Mouse (Mus musculus): ENCODE measurements around the gene Nsd2. TPM values are rescaled to one million over a fixed set of nuclear protein-coding genes. Genes with fewer than 3 reads are reported as not detected.

Nsd2 gene
- polyA plus RNA-seq, 1 experiment from 2014 or later: 89.8 TPM

GRCm38 (mm10) chr5:33829958-33830357, 9.4 kb downstream of the Nsd2 start:
- no peak for ATAC-seq
- Histone ChIP-seq H3K27ac (ENCODE audit: low read length) (no peak overlapping the region), H3K4me3 (replicated peaks; ENCODE audit: low read length) (no peak overlapping the region), H3K36me3 (ENCODE audit: control insufficient read depth, insufficient read depth) (no peaks in the 10 kb centered on the region), H3K4me2 (ENCODE audit: low read length) (no peak overlapping the region), H3K9me3 (ENCODE audit: control insufficient read depth, low read length) (no peaks in the 10 kb centered on the region), H3K9ac (replicated peaks; ENCODE audit: low read depth, low read length) (no peak overlapping the region), H3K27me3 (replicated peaks; ENCODE audit: control insufficient read depth, insufficient read depth, low read length) (no peaks in the 10 kb centered on the region), H3K4me1 (replicated peaks; ENCODE audit: control insufficient read depth, insufficient read depth, low read length) (peaks cover 12% of the 10 kb centered on the region; the same call in 1 of the 2 replicates)
- 94% methylated on average over 3 of the region's 3 CpGs for WGBS

GRCm38 (mm10) chr5:33830832-33831231, 10.3 kb downstream of the Nsd2 start:
- no peak overlapping the region for H3K27ac ChIP-seq (ENCODE audit: low read length)
- no peak overlapping the region for H3K4me2 ChIP-seq (ENCODE audit: low read length)
- ATAC-seq: no peak
- peaks cover 8% of the 10 kb centered on the region; the same call in 1 of the 2 replicates for H3K4me1 ChIP-seq (replicated peaks; ENCODE audit: control insufficient read depth, insufficient read depth, low read length)
- H3K9me3 ChIP-seq (ENCODE audit: control insufficient read depth, low read length): no peaks in the 10 kb centered on the region
- no peaks in the 10 kb centered on the region for H3K27me3 ChIP-seq (replicated peaks; ENCODE audit: control insufficient read depth, insufficient read depth, low read length)
- no peak overlapping the region for H3K4me3 ChIP-seq (replicated peaks; ENCODE audit: low read length)
- H3K36me3 ChIP-seq (ENCODE audit: control insufficient read depth, insufficient read depth): no peaks in the 10 kb centered on the region
- no peak overlapping the region for H3K9ac ChIP-seq (replicated peaks; ENCODE audit: low read depth, low read length)
- 70% methylated on average over 1 of the region's 1 CpGs for WGBS

- H3K27ac ChIP-seq (ENCODE audit: low read length): no peak overlapping the region
- peaks cover 6% of the 10 kb centered on the region for H3K36me3 ChIP-seq (ENCODE audit: control insufficient read depth, insufficient read depth)
- ATAC-seq: no peak
- WGBS: 86% methylated on average over 1 of the region's 1 CpGs
- no peak overlapping the region for H3K4me2 ChIP-seq (ENCODE audit: low read length)
- H3K9me3 ChIP-seq (ENCODE audit: control insufficient read depth, low read length): no peaks in the 10 kb centered on the region
- no peaks in the 10 kb centered on the region for H3K27me3 ChIP-seq (replicated peaks; ENCODE audit: control insufficient read depth, insufficient read depth, low read length)
- no peak overlapping the region for H3K9ac ChIP-seq (replicated peaks; ENCODE audit: low read depth, low read length)
- H3K4me1 ChIP-seq (replicated peaks; ENCODE audit: control insufficient read depth, insufficient read depth, low read length): no peaks in the 10 kb centered on the region
- no peak overlapping the region for H3K4me3 ChIP-seq (replicated peaks; ENCODE audit: low read length)
Measured at GRCm38 (mm10) chr5:33841331-33841730, 20.8 kb downstream of the Nsd2 start.

- H3K4me2 ChIP-seq (ENCODE audit: low read length): no peak overlapping the region
- peaks cover 9% of the 10 kb centered on the region for H3K36me3 ChIP-seq (ENCODE audit: control insufficient read depth, insufficient read depth)
- H3K9ac ChIP-seq (replicated peaks; ENCODE audit: low read depth, low read length): no peak overlapping the region
- H3K27ac ChIP-seq (ENCODE audit: low read length): no peak overlapping the region
- no peaks in the 10 kb centered on the region for H3K4me1 ChIP-seq (replicated peaks; ENCODE audit: control insufficient read depth, insufficient read depth, low read length)
- no peak overlapping the region for H3K4me3 ChIP-seq (replicated peaks; ENCODE audit: low read length)
- no peaks in the 10 kb centered on the region for H3K9me3 ChIP-seq (ENCODE audit: control insufficient read depth, low read length)
- no peaks in the 10 kb centered on the region for H3K27me3 ChIP-seq (replicated peaks; ENCODE audit: control insufficient read depth, insufficient read depth, low read length)
- WGBS: 92% methylated on average over 4 of the region's 4 CpGs
- no peak for ATAC-seq
Measured at GRCm38 (mm10) chr5:33842549-33842948, 22.0 kb downstream of the Nsd2 start.

- H3K4me3 ChIP-seq (replicated peaks; ENCODE audit: low read length): no peak overlapping the region
- no peak overlapping the region for H3K4me2 ChIP-seq (ENCODE audit: low read length)
- H3K27ac ChIP-seq (ENCODE audit: low read length): no peak overlapping the region
- H3K36me3 ChIP-seq (ENCODE audit: control insufficient read depth, insufficient read depth): peaks cover 15% of the 10 kb centered on the region
- ATAC-seq: no peak
- no peak overlapping the region for H3K9ac ChIP-seq (replicated peaks; ENCODE audit: low read depth, low read length)
- WGBS: 86% methylated on average over 4 of the region's 4 CpGs
- no peaks in the 10 kb centered on the region for H3K27me3 ChIP-seq (replicated peaks; ENCODE audit: control insufficient read depth, insufficient read depth, low read length)
- H3K9me3 ChIP-seq (ENCODE audit: control insufficient read depth, low read length): no peaks in the 10 kb centered on the region
- no peaks in the 10 kb centered on the region for H3K4me1 ChIP-seq (replicated peaks; ENCODE audit: control insufficient read depth, insufficient read depth, low read length)
Measured at GRCm38 (mm10) chr5:33851466-33851865, 30.9 kb downstream of the Nsd2 start.

- H3K27ac ChIP-seq (ENCODE audit: low read length): no peak overlapping the region
- no peak overlapping the region for H3K9ac ChIP-seq (replicated peaks; ENCODE audit: low read depth, low read length)
- peaks cover 16% of the 10 kb centered on the region for H3K36me3 ChIP-seq (ENCODE audit: control insufficient read depth, insufficient read depth)
- WGBS: 97% methylated on average over 1 of the region's 1 CpGs
- no peak overlapping the region for H3K4me3 ChIP-seq (replicated peaks; ENCODE audit: low read length)
- no peaks in the 10 kb centered on the region for H3K27me3 ChIP-seq (replicated peaks; ENCODE audit: control insufficient read depth, insufficient read depth, low read length)
- no peak overlapping the region for H3K4me2 ChIP-seq (ENCODE audit: low read length)
- H3K9me3 ChIP-seq (ENCODE audit: control insufficient read depth, low read length): no peaks in the 10 kb centered on the region
- no peak for ATAC-seq
- H3K4me1 ChIP-seq (replicated peaks; ENCODE audit: control insufficient read depth, insufficient read depth, low read length): no peaks in the 10 kb centered on the region
Measured at GRCm38 (mm10) chr5:33853086-33853485, 32.6 kb downstream of the Nsd2 start.

GRCm38 (mm10) chr5:33854019-33854418, 33.5 kb downstream of the Nsd2 start:
- 78% methylated on average over 2 of the region's 2 CpGs for WGBS
- no peaks in the 10 kb centered on the region for H3K27me3 ChIP-seq (replicated peaks; ENCODE audit: control insufficient read depth, insufficient read depth, low read length)
- no peaks in the 10 kb centered on the region for H3K4me1 ChIP-seq (replicated peaks; ENCODE audit: control insufficient read depth, insufficient read depth, low read length)
- no peak overlapping the region for H3K27ac ChIP-seq (ENCODE audit: low read length)
- peaks cover 16% of the 10 kb centered on the region for H3K36me3 ChIP-seq (ENCODE audit: control insufficient read depth, insufficient read depth)
- no peak overlapping the region for H3K9ac ChIP-seq (replicated peaks; ENCODE audit: low read depth, low read length)
- no peak for ATAC-seq
- no peak overlapping the region for H3K4me3 ChIP-seq (replicated peaks; ENCODE audit: low read length)
- no peaks in the 10 kb centered on the region for H3K9me3 ChIP-seq (ENCODE audit: control insufficient read depth, low read length)
- no peak overlapping the region for H3K4me2 ChIP-seq (ENCODE audit: low read length)

- no peak overlapping the region for H3K27ac ChIP-seq (ENCODE audit: low read length)
- no peak overlapping the region for H3K4me2 ChIP-seq (ENCODE audit: low read length)
- H3K27me3 ChIP-seq (replicated peaks; ENCODE audit: control insufficient read depth, insufficient read depth, low read length): no peaks in the 10 kb centered on the region
- H3K4me3 ChIP-seq (replicated peaks; ENCODE audit: low read length): no peak overlapping the region
- H3K36me3 ChIP-seq (ENCODE audit: control insufficient read depth, insufficient read depth): peaks cover 39% of the 10 kb centered on the region
- no peaks in the 10 kb centered on the region for H3K4me1 ChIP-seq (replicated peaks; ENCODE audit: control insufficient read depth, insufficient read depth, low read length)
- no peak overlapping the region for H3K9ac ChIP-seq (replicated peaks; ENCODE audit: low read depth, low read length)
- ATAC-seq: no peak
- 0 out of 2 replicates have a peak, but pooled peaks cover 3% of the 10 kb centered on the region for H3K9me3 ChIP-seq (ENCODE audit: control insufficient read depth, low read length)
Measured at GRCm38 (mm10) chr5:33857693-33858092, 37.2 kb downstream of the Nsd2 start.

GRCm38 (mm10) chr5:33875472-33875871, 54.9 kb downstream of the Nsd2 start:
- no peak for ATAC-seq
- 100% methylated on average over 1 of the region's 1 CpGs for WGBS
- Histone ChIP-seq H3K4me2 (ENCODE audit: low read length) (no peak overlapping the region), H3K4me3 (replicated peaks; ENCODE audit: low read length) (no peak overlapping the region), H3K9ac (replicated peaks; ENCODE audit: low read depth, low read length) (no peak overlapping the region), H3K4me1 (replicated peaks; ENCODE audit: control insufficient read depth, insufficient read depth, low read length) (no peaks in the 10 kb centered on the region), H3K27me3 (replicated peaks; ENCODE audit: control insufficient read depth, insufficient read depth, low read length) (no peaks in the 10 kb centered on the region), H3K9me3 (ENCODE audit: control insufficient read depth, low read length) (no peaks in the 10 kb centered on the region), H3K36me3 (ENCODE audit: control insufficient read depth, insufficient read depth) (peaks cover 23% of the 10 kb centered on the region), H3K27ac (ENCODE audit: low read length) (no peak overlapping the region)

GRCm38 (mm10) chr5:33881118-33881517, 60.6 kb downstream of the Nsd2 start:
- Histone ChIP-seq H3K9me3 (ENCODE audit: control insufficient read depth, low read length) (no peaks in the 10 kb centered on the region), H3K36me3 (ENCODE audit: control insufficient read depth, insufficient read depth) (peaks cover 45% of the 10 kb centered on the region), H3K4me3 (replicated peaks; ENCODE audit: low read length) (no peak overlapping the region), H3K9ac (replicated peaks; ENCODE audit: low read depth, low read length) (no peak overlapping the region), H3K4me2 (ENCODE audit: low read length) (no peak overlapping the region), H3K27ac (ENCODE audit: low read length) (no peak overlapping the region), H3K27me3 (replicated peaks; ENCODE audit: control insufficient read depth, insufficient read depth, low read length) (no peaks in the 10 kb centered on the region), H3K4me1 (replicated peaks; ENCODE audit: control insufficient read depth, insufficient read depth, low read length) (no peaks in the 10 kb centered on the region)
- ATAC-seq: no peak
- WGBS: 93% methylated on average over 4 of the region's 4 CpGs
